Mouse (Mus musculus) retina, adult 2 months (tissue): Measurements from ENCODE around the gene H2afv.
A peak's percentile ranks its signal among the peaks of the same experiment; 100 is the strongest.
"Not testable (repeated sequence)": the region's sequence is repeated elsewhere in the genome, so short reads cannot be mapped to it uniquely, and the experiment has no call there.

Experiments
- DNase-seq: peaks from one replicate; pipeline ENCODE4 v3.0.0-alpha.2; 2012; ENCODE audit warnings: low read depth, low spot score

H2afv gene

DNA sequence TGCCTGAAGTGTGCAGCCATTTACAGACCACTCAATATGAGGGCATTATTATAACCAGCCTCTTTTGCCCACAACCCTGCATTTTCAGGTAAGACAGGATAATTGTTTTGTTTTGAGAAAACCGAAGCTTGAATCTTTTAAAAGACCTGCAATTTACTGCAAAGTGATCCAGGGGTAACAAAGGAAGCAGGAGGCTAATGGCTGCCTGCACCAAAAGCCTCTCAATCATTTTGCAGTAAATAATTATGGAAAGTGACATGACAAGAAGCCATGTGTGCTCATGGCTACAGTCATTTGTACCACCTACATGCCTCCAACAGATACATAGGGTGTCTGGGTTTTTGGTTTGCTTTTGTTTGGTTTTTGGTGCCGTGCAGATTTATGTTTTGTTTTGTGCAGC lies 26.8 kb upstream of the H2afv start:
- no peak for DNase-seq

DNA sequence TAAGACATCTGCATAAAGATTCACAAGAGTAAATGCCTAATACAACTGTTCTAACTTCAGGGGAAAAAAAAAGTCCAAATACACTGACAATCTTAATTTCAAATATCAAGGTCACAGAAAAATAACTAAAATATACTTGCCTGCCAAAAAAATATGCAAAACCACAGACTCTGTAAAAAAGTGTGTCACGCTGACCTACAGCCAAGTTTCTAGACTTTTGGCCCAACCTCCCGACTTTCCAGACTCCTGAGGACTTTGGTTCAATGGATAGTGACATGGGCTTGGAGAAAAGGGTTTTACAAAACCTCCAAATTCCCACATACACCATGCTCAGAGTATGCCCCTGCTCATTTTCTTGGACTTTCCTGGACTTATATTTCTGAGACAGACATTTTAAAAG lies 24.3 kb upstream of the H2afv start:
- DNase-seq = no peak

DNA sequence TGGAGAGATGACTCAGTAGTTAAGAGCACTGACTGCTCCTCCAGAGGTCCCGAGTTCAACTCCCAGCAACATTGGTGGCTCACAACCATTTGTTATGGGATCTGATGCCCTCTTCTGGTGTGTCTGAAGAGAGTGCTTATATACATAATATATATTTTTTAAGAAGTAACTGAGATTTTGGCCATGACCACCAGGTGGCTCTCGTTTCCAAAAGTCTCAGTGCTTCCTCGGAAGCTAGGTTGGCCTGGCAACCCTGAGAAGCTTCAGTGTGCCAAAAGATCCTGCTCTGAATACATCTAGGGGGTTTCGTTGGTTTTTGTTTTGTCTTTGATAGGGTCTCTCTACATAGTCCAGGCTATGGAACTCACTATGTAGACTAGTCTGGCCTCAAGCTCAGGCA lies 20.9 kb upstream of the H2afv start:
- DNase-seq = no peak

DNA sequence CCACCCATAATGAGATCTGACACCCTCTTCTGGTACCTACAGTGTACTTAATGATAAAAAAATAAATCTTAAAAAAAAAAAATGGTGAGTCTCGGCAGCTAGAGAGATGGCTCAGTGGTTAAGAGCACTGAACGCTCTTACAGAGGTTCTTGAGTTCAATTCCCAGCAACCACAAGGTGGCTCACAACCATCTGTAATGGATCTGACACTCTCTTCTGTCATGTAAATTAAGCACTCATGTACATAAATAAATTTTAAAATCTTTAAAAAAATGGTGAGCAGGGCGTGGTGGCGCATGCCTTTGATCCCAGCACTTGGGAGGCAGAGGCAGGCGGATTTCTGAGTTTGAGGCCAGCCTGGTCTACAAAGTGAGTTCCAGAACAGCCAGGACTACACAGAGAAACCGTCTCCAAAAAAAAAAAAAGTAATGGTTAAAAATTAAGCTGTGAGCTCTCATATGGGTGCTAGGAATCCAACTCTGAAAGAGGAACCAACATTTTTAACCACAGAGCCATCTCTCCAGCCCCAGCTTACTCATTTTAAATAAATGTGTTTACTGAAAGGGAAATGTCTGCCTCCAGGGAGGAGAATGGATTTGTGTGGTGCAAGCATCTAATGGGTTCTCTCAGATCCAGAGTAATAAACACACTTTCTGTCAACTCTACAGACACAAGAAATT lies 19.1 kb upstream of the H2afv start:
- DNase-seq = no peak

DNA sequence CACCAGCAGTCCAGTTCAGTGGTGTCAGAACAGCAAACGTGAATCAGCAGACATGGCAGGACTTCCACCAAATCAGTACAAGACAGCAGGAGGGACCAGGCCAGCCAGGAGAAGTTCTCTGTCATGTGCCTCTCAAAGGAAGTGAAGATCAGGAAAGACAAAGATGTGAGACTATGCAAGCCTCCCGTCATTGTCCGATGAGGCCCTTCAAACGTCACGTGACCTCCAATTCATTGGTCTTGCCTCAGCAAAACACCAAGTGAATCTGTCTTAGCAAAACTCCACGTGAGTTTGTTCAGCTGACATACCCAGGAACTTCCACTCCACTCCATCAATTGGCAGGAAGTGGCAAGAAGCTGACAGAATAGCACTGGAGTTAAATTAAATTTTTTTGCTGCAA lies 11.8 kb upstream of the H2afv start:
- DNase-seq = no peak

DNA sequence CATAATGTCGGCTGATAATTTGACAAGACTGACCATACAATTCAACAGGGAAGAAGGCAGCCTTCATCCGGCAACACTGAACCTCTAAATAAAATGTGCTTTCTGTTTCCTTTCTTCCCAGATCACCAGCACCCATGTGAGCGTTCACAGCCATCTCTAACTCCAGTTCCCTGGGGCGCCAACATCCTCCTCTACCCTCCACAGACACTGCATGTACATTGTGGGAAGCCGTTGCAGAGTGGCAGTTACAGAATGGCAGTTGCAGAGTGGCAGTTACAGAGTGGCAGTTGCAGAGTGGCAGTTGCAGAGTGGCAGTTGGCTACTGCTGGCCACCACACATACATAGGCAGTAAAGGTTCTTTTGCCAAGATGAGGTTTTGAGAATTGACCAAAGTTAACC lies 3.9 kb upstream of the H2afv start:
- DNase-seq = not testable (repeated sequence)

DNA sequence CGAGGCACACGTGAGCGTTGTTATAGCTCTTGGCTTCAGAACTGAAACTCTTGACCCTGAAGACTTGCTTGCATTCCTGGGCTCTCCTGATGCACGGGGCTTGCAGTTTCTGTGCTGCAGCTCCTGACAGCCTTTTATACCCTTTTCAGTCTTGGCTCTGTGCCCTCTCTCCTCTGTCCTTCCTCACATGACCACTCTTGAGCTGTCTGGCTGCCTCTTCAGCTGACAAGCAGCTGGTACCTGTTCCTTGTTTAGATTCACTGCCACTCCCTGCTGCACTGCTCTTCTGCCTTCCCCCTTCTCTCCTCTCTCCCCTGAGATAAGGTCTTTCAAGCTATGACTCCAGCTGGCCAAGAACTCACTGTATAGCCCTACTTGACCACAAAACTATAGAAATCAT lies 3.2 kb upstream of the H2afv start:
- no peak for DNase-seq

DNA sequence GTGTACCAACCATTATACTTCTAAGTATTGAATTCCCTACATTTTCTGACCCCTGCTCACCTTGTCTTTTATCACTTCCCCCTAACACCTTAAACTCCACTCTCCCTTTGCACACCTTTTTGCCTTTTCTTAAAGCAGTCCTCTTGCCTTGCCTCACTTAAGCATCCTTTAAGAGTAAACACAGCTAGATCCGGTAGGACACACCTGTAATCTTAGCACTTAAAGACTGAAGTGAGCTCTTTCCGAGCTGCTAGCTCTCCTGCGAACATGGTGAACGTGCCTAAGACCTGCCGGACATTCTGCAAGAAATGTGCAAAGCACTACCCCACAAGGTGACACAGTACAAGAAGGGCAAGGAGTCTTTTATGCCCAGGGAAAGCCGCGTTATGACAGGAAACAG lies 1.7 kb upstream of the H2afv start:
- DNase-seq = no peak

DNA sequence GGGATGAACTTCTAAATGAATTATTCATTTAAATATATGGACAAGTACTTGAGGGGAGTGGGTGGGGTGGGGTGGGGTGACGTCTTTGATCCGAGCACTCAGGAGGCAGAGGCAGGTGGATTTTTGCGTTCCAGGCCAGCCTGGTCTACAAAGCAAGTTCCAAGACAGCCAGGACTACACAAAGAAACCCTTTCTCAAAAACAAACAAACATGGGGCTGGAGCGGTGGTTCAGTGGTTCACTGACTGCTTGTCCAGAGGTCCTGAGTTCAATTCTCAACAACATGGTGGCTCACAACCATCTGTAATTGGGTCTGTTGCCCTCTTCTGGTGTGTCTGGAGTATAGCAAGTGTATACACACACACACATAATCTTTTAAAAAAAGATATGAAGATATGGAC lies 1.2 kb upstream of the H2afv start:
- no peak for DNase-seq

DNA sequence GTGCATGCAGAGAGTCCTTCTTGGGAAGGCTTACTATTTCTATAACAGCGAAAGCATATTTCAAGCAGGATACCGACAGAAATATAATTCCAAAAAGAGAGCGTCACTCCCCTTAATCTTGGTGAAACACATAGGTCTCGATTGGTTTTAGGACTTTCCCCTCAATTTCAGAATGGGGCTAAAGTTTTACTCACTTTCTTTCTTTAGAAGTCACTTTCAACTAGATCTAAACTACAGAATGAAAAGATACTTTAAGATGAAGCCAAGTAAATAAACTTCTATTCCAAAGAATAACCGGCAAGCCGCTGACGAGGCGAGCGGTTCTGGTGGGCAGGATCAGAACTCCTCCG lies 541 bp downstream of the H2afv start:
- DNase-seq = peak; percentile 11

DNA sequence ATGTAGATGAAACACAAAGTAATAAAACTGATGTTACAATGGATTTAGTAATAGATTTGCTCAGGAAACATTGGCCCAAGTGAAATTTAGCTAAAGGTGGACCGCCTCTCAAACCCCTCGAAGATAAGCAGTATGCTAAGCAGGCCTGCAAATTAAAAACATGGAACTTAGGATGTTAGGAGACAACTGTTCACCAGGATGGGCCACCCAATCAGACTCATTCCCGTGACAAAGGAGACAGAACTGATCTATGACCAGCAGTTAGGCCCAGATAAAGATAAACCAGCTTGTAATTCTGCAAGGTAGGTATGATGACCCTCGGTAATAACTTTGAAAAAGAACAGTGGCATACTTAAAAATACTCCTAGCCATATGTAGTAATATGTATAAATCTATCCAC lies 1.1 kb downstream of the H2afv start:
- DNase-seq = no peak

DNA sequence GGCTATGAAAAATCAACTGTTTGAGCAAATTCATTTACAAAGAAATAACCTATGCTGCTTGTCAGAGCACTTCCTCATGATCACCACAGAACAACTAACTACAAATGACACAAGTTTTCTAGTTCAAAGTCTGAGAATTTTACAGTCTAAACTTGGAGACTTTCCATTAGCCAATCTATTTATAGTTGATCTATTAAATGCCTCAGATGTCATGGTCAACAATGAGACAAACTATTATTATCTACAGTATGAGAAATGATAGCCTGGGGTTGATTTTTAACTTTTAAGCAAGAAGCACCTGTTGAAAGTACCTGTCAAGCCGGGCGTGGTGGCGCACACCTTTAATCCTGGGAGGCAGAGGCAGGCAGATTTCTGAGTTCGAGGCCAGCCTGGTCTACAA lies 1.7 kb downstream of the H2afv start:
- DNase-seq = no peak

DNA sequence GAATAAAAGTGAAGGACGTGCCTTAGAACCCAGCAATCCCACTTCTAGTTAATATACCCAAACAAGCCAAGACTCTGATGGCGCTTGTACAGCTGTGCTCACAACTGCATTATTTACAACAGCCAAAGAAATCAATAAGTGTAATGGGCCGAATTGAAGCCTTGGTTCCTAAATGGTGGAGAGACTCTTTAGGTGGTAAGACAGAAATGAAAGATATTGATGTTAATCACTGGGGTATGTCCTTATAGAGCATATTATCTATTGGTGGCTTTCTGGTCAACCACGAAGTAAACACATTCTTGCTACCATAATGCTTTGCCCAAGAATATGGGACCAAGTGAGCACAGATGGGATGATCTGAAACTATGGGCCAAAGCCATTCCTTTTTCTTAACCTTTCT lies 4.1 kb downstream of the H2afv start:
- DNase-seq = no peak

DNA sequence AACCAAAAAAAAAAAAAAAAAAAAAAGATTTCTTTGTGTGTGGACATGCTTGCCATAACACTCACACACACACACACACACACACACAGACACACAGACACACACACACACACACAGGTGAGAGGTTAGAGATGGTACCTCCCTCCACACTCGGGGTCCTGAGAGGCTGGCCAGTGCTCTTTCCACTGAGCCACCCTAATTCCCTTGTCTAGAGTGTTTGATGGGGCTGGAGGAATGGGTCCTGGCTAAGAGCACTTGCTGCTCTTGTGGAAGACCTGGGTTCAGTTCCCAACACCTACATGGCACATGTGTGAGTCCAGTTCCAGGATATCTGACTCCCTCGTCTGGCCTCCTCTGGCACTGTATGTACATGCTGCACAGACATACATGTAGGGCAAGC lies 6.6 kb downstream of the H2afv start:
- no peak for DNase-seq

DNA sequence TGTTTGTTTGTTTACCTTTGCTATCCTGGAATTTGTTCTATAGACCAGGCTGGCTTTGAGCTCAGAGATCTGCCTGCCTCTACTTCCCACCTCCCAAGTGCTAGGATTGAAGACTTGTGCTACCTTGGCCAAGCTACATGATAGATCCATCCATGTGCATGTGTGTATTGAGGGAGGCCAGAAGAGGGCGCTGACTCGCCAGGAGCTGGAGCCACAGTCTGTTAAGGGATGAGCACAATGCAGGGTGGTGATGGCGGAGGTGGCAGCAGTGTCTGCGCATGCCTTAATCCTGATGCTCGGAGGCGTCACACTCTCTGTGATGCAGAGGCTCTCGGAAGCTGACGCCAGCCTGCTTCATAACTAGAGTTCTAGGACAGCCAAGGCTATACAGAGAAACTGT lies 7.8 kb downstream of the H2afv start:
- DNase-seq = no peak

DNA sequence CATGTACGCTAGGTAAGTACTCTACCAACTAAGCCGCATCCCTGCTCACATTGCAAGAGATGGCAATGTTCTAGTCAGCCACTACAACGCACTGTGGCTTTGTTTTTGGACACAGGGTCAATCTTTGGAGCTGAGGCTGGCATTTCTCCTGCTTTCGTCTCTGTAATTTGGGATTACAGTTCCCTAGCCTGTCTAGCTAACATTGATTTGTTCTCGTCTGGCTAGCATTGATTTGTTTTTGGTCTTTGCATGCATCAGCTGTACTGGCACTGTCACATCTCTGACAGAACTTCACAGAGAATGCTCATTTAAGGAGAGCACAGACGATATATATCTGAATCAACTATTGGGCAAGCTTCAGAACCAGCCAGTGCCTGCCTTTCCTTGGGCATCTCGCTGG lies 14.1 kb downstream of the H2afv start:
- no peak for DNase-seq

DNA sequence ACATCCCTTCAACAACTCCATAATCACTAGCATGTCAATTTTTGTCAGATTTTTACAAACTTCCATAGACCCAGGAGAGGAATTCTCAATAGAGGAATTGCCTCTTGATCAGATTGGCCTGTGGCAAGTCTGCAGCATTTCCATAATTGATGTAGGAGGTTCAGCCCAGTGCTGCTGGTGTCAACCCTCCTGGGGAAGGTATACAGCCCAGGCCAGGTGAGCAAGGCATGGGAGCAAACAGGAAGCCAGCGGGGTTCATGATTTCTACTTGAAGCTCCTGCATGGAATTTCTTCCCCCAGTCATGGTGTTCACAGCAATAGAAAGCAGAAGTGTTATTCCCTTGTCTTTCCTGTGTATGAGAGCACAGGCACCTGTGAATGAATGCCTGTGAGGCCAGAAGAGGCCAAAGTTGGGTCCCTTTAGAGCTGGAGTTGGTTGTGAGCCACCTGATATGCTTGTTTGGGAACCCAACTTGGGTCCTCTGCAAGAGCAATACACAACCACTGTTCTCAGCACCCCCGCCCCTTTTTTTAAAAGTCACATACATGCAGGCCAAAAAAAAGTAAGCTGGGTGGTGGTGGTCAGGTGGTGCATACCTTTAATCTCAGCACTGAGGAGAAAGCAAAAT lies 23.4 kb downstream of the H2afv start:
- DNase-seq = no peak

DNA sequence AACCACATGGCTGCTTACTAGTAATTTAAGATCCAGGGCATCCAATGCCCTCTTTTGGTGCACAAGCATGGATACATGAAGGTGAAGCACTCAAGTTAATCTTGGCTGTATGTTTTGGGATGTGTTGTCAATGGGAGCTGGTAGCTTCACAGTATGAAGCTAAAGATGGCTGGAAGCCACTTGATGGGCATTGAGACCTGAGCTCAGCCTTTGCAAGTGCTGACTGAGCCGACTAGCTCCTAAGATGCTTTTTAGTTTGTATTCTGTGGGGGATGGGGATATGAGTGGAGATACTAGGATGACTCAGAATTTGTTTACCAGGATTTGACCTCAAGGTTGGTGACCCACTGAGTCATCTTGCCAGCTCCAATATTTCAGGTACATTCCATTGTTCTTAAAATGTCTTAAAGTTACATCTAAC lies 23.9 kb downstream of the H2afv start:
- no peak for DNase-seq

DNA sequence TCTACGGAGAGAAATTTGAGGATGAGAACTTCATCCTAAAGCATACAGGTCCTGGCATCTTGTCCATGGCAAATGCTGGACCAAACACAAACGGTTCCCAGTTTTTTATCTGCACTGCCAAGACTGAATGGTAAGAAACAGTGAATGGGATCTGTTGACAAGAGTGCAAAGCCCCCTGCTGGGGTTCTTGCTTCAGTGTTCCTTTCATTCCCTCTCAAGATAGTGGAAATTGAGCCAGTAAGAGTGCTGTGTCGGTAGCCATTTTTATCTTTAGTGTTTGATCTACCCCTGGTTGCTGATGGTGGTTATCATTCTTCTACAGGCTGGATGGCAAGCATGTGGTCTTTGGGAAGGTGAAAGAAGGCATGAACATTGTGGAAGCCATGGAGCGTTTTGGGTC lies 25.1 kb downstream of the H2afv start:
- DNase-seq = not testable (repeated sequence)

DNA sequence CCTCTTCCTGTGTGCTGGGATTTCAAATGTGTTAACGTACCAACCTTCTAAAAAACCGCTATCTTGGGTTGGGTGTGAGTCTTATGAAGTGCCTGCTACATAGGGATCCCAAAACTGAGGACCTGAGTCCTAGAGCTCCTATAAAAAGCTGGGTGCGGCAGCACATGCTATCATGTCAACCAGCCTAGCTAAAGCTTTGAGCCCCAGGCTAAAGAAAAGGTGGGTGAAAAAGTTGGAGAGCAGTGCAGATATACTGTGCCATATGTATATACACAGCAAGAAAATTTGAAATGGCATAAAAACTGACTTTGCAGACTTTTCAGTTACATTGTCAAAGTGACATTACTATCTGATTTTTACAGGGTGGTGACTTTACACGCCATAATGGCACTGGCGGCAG lies 25.5 kb downstream of the H2afv start:
- DNase-seq = no peak

DNA sequence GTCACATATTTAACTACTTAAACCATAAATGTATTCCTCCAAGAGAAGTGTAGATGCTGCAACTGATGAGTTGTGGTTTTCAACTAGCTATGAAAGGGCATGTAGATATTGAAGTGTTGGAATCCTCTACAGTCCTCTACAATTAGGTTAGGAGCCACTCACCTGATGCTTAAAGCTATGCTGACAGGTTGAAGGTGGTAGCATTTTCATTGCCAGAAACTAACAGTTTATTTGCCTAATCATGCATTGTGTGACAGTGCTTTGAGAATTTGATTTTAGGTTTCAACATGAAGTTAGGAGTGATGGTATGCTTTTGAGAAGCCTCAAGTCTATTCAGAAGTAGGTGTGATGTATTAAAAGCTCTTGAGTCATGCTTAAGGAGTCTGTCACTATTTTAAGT lies 26.8 kb downstream of the H2afv start:
- no peak for DNase-seq

DNA sequence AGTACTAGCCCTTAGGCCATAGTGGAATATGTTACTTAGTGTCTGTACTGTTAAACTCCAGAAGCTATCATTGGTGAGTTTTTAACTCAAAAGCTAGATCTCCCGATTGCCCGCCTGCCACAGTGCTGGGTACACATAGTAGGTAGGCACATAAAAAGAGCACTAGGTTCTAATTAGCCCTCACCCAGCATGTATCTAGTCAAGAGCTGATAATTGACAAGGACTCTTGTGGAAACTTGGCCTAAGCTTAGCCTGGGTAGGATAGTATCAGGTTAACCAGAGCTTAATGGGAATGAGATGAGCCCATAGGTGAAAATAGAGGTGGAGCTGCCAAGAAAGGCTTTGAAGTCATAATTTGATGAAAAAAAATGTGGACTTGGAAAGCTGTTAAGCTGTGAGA lies 27.2 kb downstream of the H2afv start:
- DNase-seq = no peak

DNA sequence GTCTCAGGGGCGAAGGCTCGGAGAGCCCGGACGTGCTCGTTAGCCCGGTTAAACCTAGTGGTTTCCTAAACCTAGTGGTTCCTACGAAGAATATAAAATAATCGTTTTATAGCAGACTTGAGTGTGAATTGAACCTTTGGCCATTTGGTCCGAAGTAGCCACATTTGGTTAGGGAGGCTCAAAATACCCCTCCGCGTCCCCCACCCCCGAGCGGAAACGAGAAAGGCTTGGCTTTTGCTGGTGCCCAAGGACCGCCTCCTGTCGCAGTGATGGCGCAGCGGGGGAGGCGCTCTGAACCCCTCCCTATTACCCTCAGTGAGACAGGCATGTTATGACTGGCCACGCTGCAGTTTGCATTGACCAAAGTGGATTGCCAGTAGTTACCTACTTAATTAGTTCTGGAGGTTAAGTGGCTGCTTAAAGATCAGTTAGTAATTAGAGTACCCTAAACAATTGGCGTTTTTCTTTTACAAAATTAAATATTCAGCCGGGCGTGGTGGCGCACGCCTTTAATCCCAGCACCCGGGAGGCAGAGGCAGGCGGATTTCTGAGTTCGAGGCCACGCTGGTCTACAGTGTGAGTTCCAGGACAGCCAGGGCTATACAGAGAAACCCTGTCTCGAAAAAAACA lies 27.7 kb downstream of the H2afv start:
- DNase-seq = no peak
